8 mouse cellular contexts compared by ENCODE assay signal in the genomic region with DNA sequence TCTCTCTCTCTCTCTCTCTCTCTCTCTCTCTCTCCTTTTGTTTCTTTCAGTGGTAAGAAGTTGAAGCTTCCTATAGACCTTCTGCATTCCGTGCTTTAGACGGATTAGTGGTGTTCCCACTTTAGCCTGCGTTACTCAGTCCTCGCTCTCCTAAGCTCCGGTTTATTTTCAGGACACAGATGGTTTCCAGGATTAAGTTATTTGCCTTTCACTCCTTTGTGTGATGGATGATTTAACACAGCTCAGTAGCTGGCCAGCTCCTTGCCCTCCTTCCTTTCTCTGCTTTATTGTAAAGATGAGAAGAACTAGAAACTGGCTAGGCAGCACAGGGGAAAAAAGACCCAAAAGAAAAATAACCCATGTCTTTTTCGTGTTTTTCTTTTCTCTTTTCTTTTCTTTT. TPM values are rescaled to one million over a fixed set of nuclear protein-coding genes. Genes with fewer than 3 reads are reported as not detected.
DNase-seq lines count a peak whose midpoint lies in the region; ATAC-seq and TF ChIP-seq lines count a peak whose summit lies in the region.

No protein-coding gene starts in this region.

- H3K4me1 ChIP-seq in liver, postnatal 0 days (ENCODE audit: insufficient read depth) = peaks cover 4% of the 10 kb centered on the region; the same call in 1 of the 2 replicates

- H3K9ac ChIP-seq in liver, postnatal 0 days (replicated peaks) = no peak overlapping the region

- H3K27me3 ChIP-seq in liver, postnatal 0 days (ENCODE audit: insufficient read depth, low read length) = 0 out of 2 replicates have a peak, but pooled peaks cover 12% of the 10 kb centered on the region

- intact Hi-C loops in left cerebral cortex, postnatal 36 days (cut with DNase I) = no loop called here

- no peak for ATAC-seq in liver, postnatal 0 days
- no peak for ATAC-seq in granulocyte monocyte progenitor cell, adult 5-6 weeks (replicated peaks; ENCODE audit: poor library complexity, severe bottlenecking)

- no peak for TF ChIP-seq EP300 in liver, postnatal 0 days (IDR thresholded peaks at IDR 0.05; ENCODE audit: low read depth)

- TF ChIP-seq CTCF in liver, postnatal 0 days (IDR thresholded peaks at IDR 0.05; ENCODE audit: low read depth) = no peak

- H3K36me3 ChIP-seq in liver, postnatal 0 days (replicated peaks; ENCODE audit: insufficient read depth, low read length) = no peaks in the 10 kb centered on the region

- H3K9me3 ChIP-seq in liver, postnatal 0 days (ENCODE audit: low read length) = no peaks in the 10 kb centered on the region

- H3K4me2 ChIP-seq in liver, postnatal 0 days (ENCODE audit: low read depth, low read length) = peak overlapping the region; percentile 34; the same call in 1 of the 2 replicates

- DNase-seq in MN1 (ENCODE audit: low spot score) = peak; percentile 31
- DNase-seq in brain, adult 2 months (ENCODE audit: low read depth, low spot score) = peak; percentile 30
- peak; percentile 34 for DNase-seq in forelimb bud, embryonic 11.5 days (ENCODE audit: low read depth, low spot score)
- no peak for DNase-seq in liver, postnatal 0 days
- DNase-seq in layer of hippocampus, adult 8-10 months (ENCODE audit: low spot score in 2 of 2) = no peak
- DNase-seq in left cerebral cortex, postnatal 36 days (ENCODE audit: low spot score in 2 of 2) = no peak
- no peak for DNase-seq in testis, postnatal 10 days (ENCODE audit: low spot score)

- no peak overlapping the region for H3K4me3 ChIP-seq in liver, postnatal 0 days (ENCODE audit: low read depth, low read length)

- no peak overlapping the region for H3K27ac ChIP-seq in liver, postnatal 0 days (ENCODE audit: low read depth)

- WGBS in liver, postnatal 0 days (ENCODE audit: insufficient replicate concordance) = 25% methylated on average over 6 of the region's 6 CpGs

RNA-seq across cellular contexts. Expression of a gene that starts 23.8 kb away (rescaled TPM):
- 0.20 and 0.31 TPM in 2 replicates for polyA plus RNA-seq in liver, postnatal 0 days (2015; fragmentation: Nextera tagmentation; extraction: Ambion mirVana)
- 0.41 and 0.58 TPM in 2 replicates for total RNA-seq in granulocyte monocyte progenitor cell, adult 5-6 weeks (2014; fragmentation: Nextera tagmentation)
- 0.17 and 0.77 TPM in 2 replicates for total RNA-seq in granulocyte monocyte progenitor cell, adult 5-6 weeks (2017)
- under 1 TPM in 3 of 4 experiments, not detected in 1; 0.26 to 0.32 (median 0.29) TPM for total RNA-seq in layer of hippocampus, adult 8-10 months (2022)
- under 1 TPM; 0.32 to 0.57 TPM for total RNA-seq in left cerebral cortex, postnatal 36 days (2021)

Comparison
In these comparisons a context has a peak if more than half of its experiments do, and no peak if none do; other contexts are left out.
1. DNase-seq: peak in MN1 (single experiment), brain, adult 2 months (single experiment) and forelimb bud, embryonic 11.5 days (single experiment); none in liver, postnatal 0 days (single experiment), layer of hippocampus, adult 8-10 months (0 of 2), left cerebral cortex, postnatal 36 days (0 of 2) and testis, postnatal 10 days (single experiment).